ENCODE assay signal across 14 mouse cellular contexts in genomic region chr10:17476720-17477119, GRCm38 (mm10).
DNase-seq lines count a peak whose midpoint lies in the region; ATAC-seq and TF ChIP-seq lines count a peak whose summit lies in the region.
"Had no signal": no experiment of that assay in that cellular context is flagged by ENCODE, and none has a peak within 500 bp of the region (broad histone marks: within the 10 kb centered on the region; RNA-seq: fewer than 3 reads in every experiment).

No protein-coding gene starts in this region.

- H3K4me3 ChIP-seq in intestine, embryonic 14.5 days (ENCODE audit: low read depth, low read length) = no peak overlapping the region
- H3K4me3 ChIP-seq in intestine, postnatal 0 days (ENCODE audit: low read depth, low read length) = no peak overlapping the region
- H3K4me3 ChIP-seq: hindbrain, embryonic 15.5 days; liver, embryonic 15.5 days; neural tube, embryonic 15.5 days had no signal

- H3K4me1 ChIP-seq in intestine, embryonic 14.5 days (replicated peaks; ENCODE audit: control insufficient read depth, insufficient read depth, low read length) = 0 out of 2 replicates have a peak, but pooled peaks cover 3% of the 10 kb centered on the region
- H3K4me1 ChIP-seq in intestine, postnatal 0 days (replicated peaks; ENCODE audit: control insufficient read depth, insufficient read depth, low read length) = no peaks in the 10 kb centered on the region
- H3K4me1 ChIP-seq: liver, embryonic 15.5 days had no signal

- no peak for ATAC-seq in intestine, embryonic 14.5 days (replicated peaks; ENCODE audit: low FRiP score, low TSS enrichment, low read depth)
- ATAC-seq in intestine, postnatal 0 days = no peak
- ATAC-seq in erythroblast, adult 5-6 weeks (replicated peaks; ENCODE audit: low FRiP score, poor library complexity, severe bottlenecking) = no peak

- no peaks in the 10 kb centered on the region for H3K36me3 ChIP-seq in intestine, embryonic 14.5 days (ENCODE audit: control insufficient read depth, insufficient read depth, low read length)
- no peaks in the 10 kb centered on the region for H3K36me3 ChIP-seq in intestine, postnatal 0 days (ENCODE audit: control insufficient read depth, insufficient read depth)
- H3K36me3 ChIP-seq: hindbrain, embryonic 15.5 days; liver, embryonic 15.5 days; neural tube, embryonic 15.5 days had no signal

- WGBS in intestine, embryonic 14.5 days = 80% methylated on average over 6 of the region's 6 CpGs
- 85% methylated on average over 6 of the region's 6 CpGs for WGBS in intestine, postnatal 0 days

- intact Hi-C loops in gastrocnemius, postnatal 14 days (cut with DNase I; ENCODE audit: low total_unique reads) = no loop called here

- no peaks in the 10 kb centered on the region for H3K27me3 ChIP-seq in intestine, embryonic 14.5 days (replicated peaks; ENCODE audit: control insufficient read depth, insufficient read depth, low read length)
- H3K27me3 ChIP-seq in intestine, postnatal 0 days (replicated peaks; ENCODE audit: control insufficient read depth, insufficient read depth, low read length) = no peaks in the 10 kb centered on the region
- H3K27me3 ChIP-seq: hindbrain, embryonic 15.5 days; liver, embryonic 15.5 days; neural tube, embryonic 15.5 days had no signal

- H3K4me2 ChIP-seq in intestine, embryonic 14.5 days (ENCODE audit: low read length) = no peak overlapping the region
- no peak overlapping the region for H3K4me2 ChIP-seq in intestine, postnatal 0 days (replicated peaks; ENCODE audit: low read depth)
- H3K4me2 ChIP-seq: hindbrain, embryonic 15.5 days; liver, embryonic 15.5 days; neural tube, embryonic 15.5 days had no signal

- DNase-seq in intestine, embryonic 14.5 days (ENCODE audit: low spot score) = peak; percentile 43
- peak; percentile 43 for DNase-seq in adrenal gland, adult 8-10 months
- DNase-seq in gastrocnemius, postnatal 14 days = peak; percentile 7
- DNase-seq in lung, postnatal 25 days (ENCODE audit: low spot score) = peak; percentile 48
- DNase-seq in embryo, embryonic 10.5 days (ENCODE audit: low spot score) = no peak
- no peak for DNase-seq in natural killer cell, adult 2 months (ENCODE audit: low spot score in 2 of 2)
- DNase-seq: kidney, postnatal 36 days; midbrain, embryonic 14.5 days; thymus, adult 2 months had no signal

- no peak overlapping the region for H3K27ac ChIP-seq in intestine, embryonic 14.5 days (ENCODE audit: low read depth)
- H3K27ac ChIP-seq in intestine, postnatal 0 days (ENCODE audit: low read depth, low read length) = no peak overlapping the region
- H3K27ac ChIP-seq: hindbrain, embryonic 15.5 days; liver, embryonic 15.5 days; neural tube, embryonic 15.5 days had no signal

- no peak for TF ChIP-seq CTCF in intestine, postnatal 0 days (IDR thresholded peaks at IDR 0.05; ENCODE audit: low read depth)

- no peak overlapping the region for H3K9ac ChIP-seq in intestine, embryonic 14.5 days (ENCODE audit: low read length)
- H3K9ac ChIP-seq in intestine, postnatal 0 days (ENCODE audit: low read depth, low read length) = no peak overlapping the region
- H3K9ac ChIP-seq: hindbrain, embryonic 15.5 days; liver, embryonic 15.5 days; neural tube, embryonic 15.5 days had no signal

- no peaks in the 10 kb centered on the region for H3K9me3 ChIP-seq in intestine, embryonic 14.5 days (ENCODE audit: control insufficient read depth, low read length)
- no peaks in the 10 kb centered on the region for H3K9me3 ChIP-seq in intestine, postnatal 0 days (ENCODE audit: control insufficient read depth)
- H3K9me3 ChIP-seq: hindbrain, embryonic 15.5 days; liver, embryonic 15.5 days; neural tube, embryonic 15.5 days had no signal

Comparison
In these comparisons a context has a peak if more than half of its experiments do, and no peak if none do; other contexts are left out.
1. DNase-seq: peak in intestine, embryonic 14.5 days (single experiment), adrenal gland, adult 8-10 months (single experiment), gastrocnemius, postnatal 14 days (single experiment) and lung, postnatal 25 days (single experiment); none in embryo, embryonic 10.5 days (single experiment) and natural killer cell, adult 2 months (0 of 2).